Mouse (Mus musculus): Measurements from ENCODE around the gene C1qbp. TPM values are rescaled to one million over a fixed set of nuclear protein-coding genes. Genes with fewer than 3 reads are reported as not detected.

The C1qbp gene
- polyA plus RNA-seq, 2 experiments: 129 to 162 TPM

DNA sequence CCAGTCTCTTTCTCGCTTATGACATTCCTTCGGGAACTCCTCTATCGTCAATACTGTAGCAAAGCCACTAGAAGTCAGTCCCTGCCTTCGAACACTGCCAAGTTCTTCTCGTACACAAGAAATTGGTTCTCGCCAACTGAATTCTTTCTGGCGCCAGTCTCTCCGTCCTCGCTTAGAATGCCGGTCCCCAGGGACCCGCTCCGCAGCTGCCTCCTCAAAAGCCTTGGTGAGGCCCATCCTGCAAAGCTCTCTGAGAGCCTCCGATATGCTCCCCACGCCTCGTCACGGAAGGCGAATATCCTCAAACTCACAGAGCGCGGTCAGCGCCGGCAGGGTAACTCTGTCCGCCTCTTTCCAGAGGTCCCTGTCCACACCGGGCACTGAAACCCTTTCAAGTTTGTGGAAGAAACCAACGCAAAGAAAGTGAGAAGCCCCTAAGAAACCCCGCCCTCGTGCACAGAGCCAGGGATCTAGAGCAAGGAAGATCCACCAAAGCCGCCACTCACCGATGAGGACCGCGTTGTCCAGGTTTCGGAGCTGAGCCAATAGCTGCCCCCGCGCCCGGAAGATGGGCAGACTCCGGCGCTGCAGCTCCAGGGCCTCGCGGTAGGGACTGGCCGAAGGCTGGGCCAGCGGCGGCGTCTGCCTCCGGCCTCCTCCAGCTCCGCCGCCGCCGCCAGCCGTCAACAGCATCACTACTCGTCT is 20.9 kb upstream of the C1qbp start:
- Histone ChIP-seq H3K4me3 (ENCODE audit: insufficient read depth in 1 of 2, low read depth in 2 of 2, low read length in 2 of 2) (peak overlapping the region; percentile 74 to 92), H3K27ac (peak overlapping the region; percentile 24), H3K36me3 (replicated peaks; ENCODE audit: control insufficient read depth, insufficient read depth, low read depth) (peaks cover 4% of the 10 kb centered on the region; the same call in 1 of the 2 replicates), H3K4me1 (replicated peaks; ENCODE audit: control insufficient read depth in 2 of 2, insufficient read depth in 2 of 2, low read length in 1 of 2) (peaks cover 8 to 9% of the 10 kb centered on the region in 2 experiments), H3K9me3 (ENCODE audit: control insufficient read depth, low read length) (no peaks in the 10 kb centered on the region), H3K27me3 (ENCODE audit: control insufficient read depth, insufficient read depth, low read length) (no peaks in the 10 kb centered on the region), H3K9ac (replicated peaks) (peak overlapping the region; percentile 69), H3K4me2 (ENCODE audit: low read depth) (peak overlapping the region; percentile 93)
- ATAC-seq (ENCODE audit: insufficient read depth): peak; percentile 78
- no peak for TF ChIP-seq EP300 (IDR thresholded peaks at IDR 0.05; ENCODE audit: low read depth)
- TF ChIP-seq CTCF (IDR thresholded peaks at IDR 0.05; ENCODE audit: low read depth): no peak
- DNase-seq (ENCODE audit: low read depth in 3 of 3, low spot score in 3 of 3): peak; percentile 24 to 50 (median 41)
- under 1% methylated on average over 49 of the region's 49 CpGs for WGBS (ENCODE audit: insufficient replicate concordance)

- no peaks in the 10 kb centered on the region for H3K27me3 ChIP-seq (ENCODE audit: control insufficient read depth, insufficient read depth, low read length)
- WGBS (ENCODE audit: insufficient replicate concordance): 83% methylated on average over 4 of the region's 4 CpGs
- no peak for DNase-seq (ENCODE audit: low read depth in 3 of 3, low spot score in 3 of 3)
- H3K4me1 ChIP-seq (replicated peaks; ENCODE audit: control insufficient read depth in 2 of 2, insufficient read depth in 2 of 2, low read length in 1 of 2): peaks cover 8 to 9% of the 10 kb centered on the region in 2 experiments
- no peak overlapping the region for H3K27ac ChIP-seq
- TF ChIP-seq CTCF (IDR thresholded peaks at IDR 0.05; ENCODE audit: low read depth) (no peak), EP300 (IDR thresholded peaks at IDR 0.05; ENCODE audit: low read depth) (no peak)
- no peak for ATAC-seq (ENCODE audit: insufficient read depth)
- H3K36me3 ChIP-seq (replicated peaks; ENCODE audit: control insufficient read depth, insufficient read depth, low read depth): peaks cover 20% of the 10 kb centered on the region
- H3K9ac ChIP-seq (replicated peaks): no peak overlapping the region
- H3K4me3 ChIP-seq (ENCODE audit: insufficient read depth in 1 of 2, low read depth in 2 of 2, low read length in 2 of 2): no peak overlapping the region
- H3K9me3 ChIP-seq (ENCODE audit: control insufficient read depth, low read length): no peaks in the 10 kb centered on the region
- H3K4me2 ChIP-seq (ENCODE audit: low read depth): no peak overlapping the region
Measured at GRCm38 (mm10) chr11:71001167-71001566, 18.3 kb upstream of the C1qbp start.

DNA sequence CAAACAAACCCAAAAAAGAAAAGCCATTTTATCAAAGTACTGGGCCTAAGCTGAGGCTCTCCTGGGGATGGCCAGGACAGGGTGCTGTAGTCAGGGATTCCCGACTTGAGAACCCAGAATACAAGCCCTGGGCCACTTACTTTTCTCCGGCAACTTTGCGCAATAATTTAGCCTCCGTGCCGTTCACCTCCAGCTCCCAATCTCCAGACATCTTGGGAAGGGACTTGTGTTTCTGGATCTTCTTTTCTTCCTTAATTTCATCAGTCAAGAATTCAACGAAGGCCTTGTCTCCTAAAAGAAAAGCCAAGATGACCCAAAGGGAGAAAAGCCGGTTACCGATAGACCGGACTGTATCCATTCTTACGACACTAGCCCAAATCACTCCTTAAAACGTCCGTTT is 796 bp downstream of the C1qbp start:
- Histone ChIP-seq H3K9ac (replicated peaks) (peak overlapping the region; percentile 85), H3K27me3 (ENCODE audit: control insufficient read depth, insufficient read depth, low read length) (no peaks in the 10 kb centered on the region), H3K36me3 (replicated peaks; ENCODE audit: control insufficient read depth, insufficient read depth, low read depth) (peaks cover 36% of the 10 kb centered on the region), H3K9me3 (ENCODE audit: control insufficient read depth, low read length) (no peaks in the 10 kb centered on the region), H3K4me2 (ENCODE audit: low read depth) (peak overlapping the region; percentile 98), H3K4me3 (ENCODE audit: insufficient read depth in 1 of 2, low read depth in 2 of 2, low read length in 2 of 2) (peak overlapping the region; percentile 89 to 97), H3K4me1 (replicated peaks; ENCODE audit: control insufficient read depth in 2 of 2, insufficient read depth in 2 of 2, low read length in 1 of 2) (peaks cover 6 to 9% of the 10 kb centered on the region in 2 experiments), H3K27ac (peak overlapping the region; percentile 20)
- DNase-seq (ENCODE audit: low read depth in 3 of 3, low spot score in 3 of 3) (no peak), ATAC-seq (ENCODE audit: insufficient read depth) (no peak)
- 2% methylated on average over 12 of the region's 12 CpGs for WGBS (ENCODE audit: insufficient replicate concordance)
- TF ChIP-seq CTCF (IDR thresholded peaks at IDR 0.05; ENCODE audit: low read depth) (no peak), EP300 (IDR thresholded peaks at IDR 0.05; ENCODE audit: low read depth) (no peak)

DNA sequence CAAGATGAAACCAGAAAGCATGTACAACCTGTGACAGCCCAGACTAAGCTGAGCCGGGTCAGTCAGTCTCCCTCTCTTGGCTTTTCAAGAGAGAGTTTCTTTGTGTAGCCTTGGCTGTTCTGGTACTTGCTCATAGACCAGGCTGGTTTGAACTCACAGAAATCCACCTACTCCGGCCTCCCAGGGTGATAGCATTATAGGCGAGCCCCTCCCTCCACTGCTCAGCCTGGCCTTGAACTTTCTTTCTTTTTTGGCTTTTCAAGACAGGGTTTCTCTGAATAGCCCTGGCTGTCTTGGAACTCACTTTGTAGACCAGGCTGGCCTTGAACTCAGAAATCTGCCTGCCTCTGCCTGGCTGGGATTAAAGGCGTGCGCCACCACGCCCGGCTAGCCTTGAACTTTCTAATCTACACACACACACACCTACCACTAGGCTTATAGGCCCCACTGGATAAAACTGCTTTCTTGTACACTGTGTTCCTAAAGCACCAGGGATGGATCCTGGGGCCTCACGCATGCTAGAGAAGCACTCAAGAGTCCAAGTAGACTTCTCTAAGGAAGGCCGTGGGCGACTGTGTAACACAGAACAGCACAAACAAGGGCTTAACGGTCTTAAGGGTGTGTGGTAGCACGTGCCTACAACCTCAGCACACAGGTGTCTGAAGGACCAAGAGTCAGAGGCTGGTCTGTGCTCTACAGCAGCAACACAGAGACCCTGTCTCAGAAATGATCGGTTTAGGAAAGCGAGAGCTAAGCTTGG is 1.9 kb downstream of the C1qbp start:
- no peaks in the 10 kb centered on the region for H3K9me3 ChIP-seq (ENCODE audit: control insufficient read depth, low read length)
- H3K4me1 ChIP-seq (replicated peaks; ENCODE audit: control insufficient read depth in 2 of 2, insufficient read depth in 2 of 2, low read length in 1 of 2): peaks cover 6 to 9% of the 10 kb centered on the region in 2 experiments
- TF ChIP-seq CTCF (IDR thresholded peaks at IDR 0.05; ENCODE audit: low read depth) (no peak), EP300 (IDR thresholded peaks at IDR 0.05; ENCODE audit: low read depth) (no peak)
- DNase-seq (ENCODE audit: low read depth in 3 of 3, low spot score in 3 of 3): no peak
- peak overlapping the region; percentile 35 to 97 for H3K4me3 ChIP-seq (ENCODE audit: insufficient read depth in 1 of 2, low read depth in 2 of 2, low read length in 2 of 2)
- ATAC-seq (ENCODE audit: insufficient read depth): no peak
- 67% methylated on average over 14 of the region's 14 CpGs for WGBS (ENCODE audit: insufficient replicate concordance)
- H3K36me3 ChIP-seq (replicated peaks; ENCODE audit: control insufficient read depth, insufficient read depth, low read depth): peaks cover 45% of the 10 kb centered on the region
- H3K27ac ChIP-seq: no peak overlapping the region
- no peaks in the 10 kb centered on the region for H3K27me3 ChIP-seq (ENCODE audit: control insufficient read depth, insufficient read depth, low read length)
- no peak overlapping the region; the same call in 1 of the 2 replicates for H3K9ac ChIP-seq (replicated peaks)
- H3K4me2 ChIP-seq (ENCODE audit: low read depth): peak overlapping the region; percentile 98

- Histone ChIP-seq H3K27me3 (ENCODE audit: control insufficient read depth, insufficient read depth, low read length) (no peaks in the 10 kb centered on the region), H3K4me1 (replicated peaks; ENCODE audit: control insufficient read depth in 2 of 2, insufficient read depth in 2 of 2, low read length in 1 of 2) (peaks cover 6 to 9% of the 10 kb centered on the region in 2 experiments), H3K4me2 (ENCODE audit: low read depth) (no peak overlapping the region), H3K36me3 (replicated peaks; ENCODE audit: control insufficient read depth, insufficient read depth, low read depth) (peaks cover 51% of the 10 kb centered on the region), H3K4me3 (ENCODE audit: insufficient read depth in 1 of 2, low read depth in 2 of 2, low read length in 2 of 2) (no peak overlapping the region), H3K27ac (no peak overlapping the region), H3K9me3 (ENCODE audit: control insufficient read depth, low read length) (no peaks in the 10 kb centered on the region), H3K9ac (replicated peaks) (no peak overlapping the region)
- no peak for DNase-seq (ENCODE audit: low read depth in 3 of 3, low spot score in 3 of 3)
- WGBS (ENCODE audit: insufficient replicate concordance): 76% methylated on average over 6 of the region's 6 CpGs
- no peak for TF ChIP-seq CTCF (IDR thresholded peaks at IDR 0.05; ENCODE audit: low read depth)
- ATAC-seq (ENCODE audit: insufficient read depth): no peak
Measured at GRCm38 (mm10) chr11:70980232-70980631, 2.6 kb downstream of the C1qbp start.
